Mouse (Mus musculus): ENCODE data around the gene Ap3b1. TPM values are rescaled to one million over a fixed set of nuclear protein-coding genes. Genes with fewer than 3 reads are reported as not detected.

Gene Ap3b1
- 47.5 and 52.8 TPM in 2 replicates for polyA plus RNA-seq (2012; rRNA removed; ENCODE audit: low replicate concordance)

DNA sequence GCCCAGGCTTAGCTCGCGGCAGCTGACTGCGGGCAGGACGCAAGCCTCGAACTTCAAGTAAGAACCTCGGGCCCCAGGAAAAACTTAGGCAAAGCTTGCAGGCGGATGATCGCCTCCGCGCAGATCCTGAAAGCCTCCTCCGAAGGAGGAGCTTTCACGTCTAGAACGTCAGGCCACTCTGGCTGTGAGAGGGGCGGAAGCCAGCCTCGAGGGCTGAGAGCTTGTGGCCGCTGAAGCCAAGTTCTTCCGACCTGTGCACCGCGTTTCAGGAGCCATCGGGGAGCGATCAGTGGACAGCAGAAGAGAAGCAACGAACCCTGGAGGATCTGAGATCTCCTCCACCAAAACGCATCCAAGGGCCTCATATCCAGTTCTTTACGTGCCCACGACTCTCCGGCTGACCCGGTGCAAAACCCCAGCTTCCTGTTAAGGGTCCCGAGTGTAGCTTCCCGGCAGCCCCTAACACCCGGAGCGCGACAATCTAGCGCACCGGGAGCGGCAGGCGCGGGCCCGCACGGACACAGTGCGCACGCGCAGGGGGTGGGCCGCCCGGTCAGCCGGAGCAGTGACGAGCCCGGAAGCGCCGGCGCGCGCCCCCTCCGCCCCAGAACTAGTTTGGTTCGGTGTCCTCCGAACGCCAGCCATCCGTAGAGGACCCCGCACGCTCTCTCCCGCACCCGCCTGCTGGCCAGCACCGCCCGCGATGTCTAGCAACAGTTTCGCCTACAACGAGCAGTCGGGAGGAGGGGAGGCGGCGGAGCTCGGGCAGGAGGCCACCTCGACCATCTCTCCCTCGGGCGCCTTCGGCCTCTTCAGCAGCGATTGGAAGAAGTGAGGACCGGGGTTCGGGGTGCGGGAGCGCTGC is at the start of gene Ap3b1:
Gene Ap3b1, plus strand, starts transcription at position 560 of the 865 bp plus-strand sequence.

Other genes with a start within 250 kb of the Ap3b1 start
- gene Scamp1, start 73.1 kb upstream of the Ap3b1 start, polyA plus RNA-seq (2012; rRNA removed; ENCODE audit: low replicate concordance) = 20.6 and 24.0 TPM in 2 replicates

Measured in subcutaneous adipose tissue, adult 2 months (tissue).